Mouse (Mus musculus) heart, adult 2 months (tissue): ENCODE results near the gene Tm9sf2.

Source experiments
- EP300 ChIP-seq: fragments of 200-500 bp; IDR thresholded peaks from 2 replicates; pipeline ENCODE4 v1.6.1; 2011; ENCODE audit warnings: low read depth, low read length, control low read depth; ENCODE audit not compliant: insufficient read depth
- POLR2A ChIP-seq: fragments of 200-500 bp; IDR thresholded peaks from 2 replicates; pipeline ENCODE4 v1.6.1; 2011; ENCODE audit warnings: mild to moderate bottlenecking, low read depth, low read length, control low read depth; ENCODE audit not compliant: insufficient read depth

- TF ChIP-seq EP300, result 0 out of 2 replicates have a peak, but pooled peaks have one; percentile 17
- TF ChIP-seq POLR2A, result peak; percentile 96
Measured at GRCm38 (mm10) chr14:122104881-122105280, 2.0 kb upstream of the Tm9sf2 start.
